Mouse (Mus musculus) myocyte (in vitro differentiated cells): ENCODE measurements around the gene Ap3s2. TPM values are rescaled to one million over a fixed set of nuclear protein-coding genes. Genes with fewer than 3 reads are reported as not detected.

Experiments
- H3K27me3 ChIP-seq: one replicate; pipeline ENCODE4 v1.6.1; 2011; ENCODE audit not compliant: control insufficient read depth, insufficient read depth, insufficient read length
- H3K36me3 ChIP-seq: one replicate; pipeline ENCODE4 v1.6.1; 2011; ENCODE audit not compliant: control insufficient read depth, insufficient read depth
- H3K4me2 ChIP-seq: one replicate; pipeline ENCODE4 v1.6.1; 2011; ENCODE audit warnings: low read depth, control low read depth
- H3K4me3 ChIP-seq: one replicate; pipeline ENCODE4 v1.5.1; 2011; ENCODE audit warnings: mild to moderate bottlenecking, control low read depth, moderate library complexity
- H3K79me2 ChIP-seq: one replicate; pipeline ENCODE4 v1.6.1; 2011; ENCODE audit not compliant: control insufficient read depth, insufficient read depth
- H3ac ChIP-seq: one replicate; pipeline ENCODE4 v1.6.1; 2011; ENCODE audit not compliant: control insufficient read depth, insufficient read length
- CEBPB ChIP-seq: IDR thresholded peaks from 2 replicates; pipeline ENCODE4 v1.6.1; 2011; ENCODE audit warnings: mild to moderate bottlenecking, moderate library complexity; ENCODE audit not compliant: poor library complexity, insufficient read depth, severe bottlenecking
- E2F4 ChIP-seq: IDR thresholded peaks from one replicate; pipeline ENCODE4 v1.6.1; 2011; ENCODE audit warnings: mild to moderate bottlenecking, control low read depth, moderate library complexity; ENCODE audit not compliant: insufficient read depth
- MAX ChIP-seq: IDR thresholded peaks from one replicate; pipeline ENCODE4 v1.6.1; 2011; ENCODE audit warnings: low read depth, mild to moderate bottlenecking, control low read depth
- MYOD1 ChIP-seq, 3 experiments: IDR thresholded peaks; one replicate each; pipeline ENCODE4 v1.6.1; 2011; ENCODE audit warnings: control low read depth in 2 of 3, low read depth in 2 of 3, mild to moderate bottlenecking in 2 of 3, moderate library complexity in 1 of 3; ENCODE audit not compliant: insufficient read length in 2 of 3, control insufficient read depth in 1 of 3
- MYOG ChIP-seq, 3 experiments: IDR thresholded peaks; one replicate each; pipeline ENCODE4 v1.6.1; 2011; ENCODE audit warnings: control low read depth in 2 of 3, low read depth in 2 of 3, mild to moderate bottlenecking in 2 of 3; ENCODE audit not compliant: insufficient read length in 2 of 3, control insufficient read depth in 1 of 3, insufficient read depth in 1 of 3
- POLR2A ChIP-seq: IDR thresholded peaks from one replicate; pipeline ENCODE4 v1.6.1; 2011; ENCODE audit warnings: low read depth, mild to moderate bottlenecking, control low read depth, moderate library complexity; ENCODE audit not compliant: insufficient read length
- POLR2AphosphoS2 ChIP-seq: IDR thresholded peaks from one replicate; pipeline ENCODE4 v1.6.1; 2011; ENCODE audit warnings: low read depth, control low read depth; ENCODE audit not compliant: insufficient read length
- REST ChIP-seq: IDR thresholded peaks from one replicate; pipeline ENCODE4 v1.6.1; 2011; ENCODE audit warnings: mild to moderate bottlenecking, control low read depth, moderate library complexity; ENCODE audit not compliant: insufficient read depth, insufficient read length
- SRF ChIP-seq: IDR thresholded peaks from one replicate; pipeline ENCODE4 v1.6.1; 2011; ENCODE audit warnings: low read depth; ENCODE audit not compliant: control insufficient read depth, insufficient read length
- TCF12 ChIP-seq: IDR thresholded peaks from one replicate; pipeline ENCODE4 v1.6.1; 2011; ENCODE audit warnings: mild to moderate bottlenecking, control low read depth; ENCODE audit not compliant: poor library complexity, insufficient read depth, severe bottlenecking
- TCF3 ChIP-seq: IDR thresholded peaks from one replicate; pipeline ENCODE4 v1.6.1; 2011; ENCODE audit warnings: low read depth, control low read depth; ENCODE audit not compliant: insufficient read length
- USF1 ChIP-seq: IDR thresholded peaks from one replicate; pipeline ENCODE4 v1.6.1; 2011; ENCODE audit warnings: low read depth, mild to moderate bottlenecking, control low read depth, moderate library complexity
- polyA plus RNA-seq: library from polyadenylated mRNA; unstranded; fragments of >200 nt; fragmentation: generic; extraction: Trizol; gene quantifications from one replicate; pipeline ENCODE4 v1.2.1, GENCODE M21; 2012; ENCODE audit warnings: missing spikeins

The Ap3s2 gene
- polyA plus RNA-seq, 1 experiment: 15.1 TPM

DNA sequence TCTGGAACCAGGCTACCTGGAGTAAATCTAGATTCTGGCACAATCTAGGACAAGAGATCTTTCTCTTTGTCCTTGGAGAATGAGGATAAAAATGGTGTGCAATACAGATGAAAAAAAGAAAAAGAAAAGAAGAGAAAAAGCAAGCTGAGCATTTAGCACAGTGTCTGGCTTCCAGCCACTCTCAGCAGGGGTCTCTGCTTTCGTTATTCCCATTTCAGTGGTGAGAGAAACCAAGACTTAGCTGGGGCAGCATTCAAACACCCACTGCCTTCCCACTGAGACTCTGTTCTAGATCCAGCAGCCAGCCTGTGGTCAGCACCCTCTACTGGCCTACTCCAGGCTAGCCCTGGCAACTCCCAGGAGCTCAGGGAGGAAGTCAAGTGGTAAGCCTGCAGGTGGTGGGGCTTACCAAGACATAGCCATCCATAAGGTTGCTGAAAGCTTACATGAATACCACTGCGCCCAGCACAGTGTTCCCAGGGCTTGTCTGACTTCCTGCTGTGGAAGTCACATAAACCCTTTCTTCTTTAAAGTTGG, 8.1 kb upstream of the Ap3s2 start:
- H3K4me3 ChIP-seq: no peak overlapping the region
- no peak overlapping the region for H3ac ChIP-seq
- no peaks in the 10 kb centered on the region for H3K79me2 ChIP-seq
- TF ChIP-seq E2F4 (no peak), MAX (no peak), TCF3 (no peak), POLR2AphosphoS2 (no peak), REST (no peak)
- no peak overlapping the region for H3K4me2 ChIP-seq
- H3K27me3 ChIP-seq: no peaks in the 10 kb centered on the region
- H3K36me3 ChIP-seq: peaks cover 10% of the 10 kb centered on the region

DNA sequence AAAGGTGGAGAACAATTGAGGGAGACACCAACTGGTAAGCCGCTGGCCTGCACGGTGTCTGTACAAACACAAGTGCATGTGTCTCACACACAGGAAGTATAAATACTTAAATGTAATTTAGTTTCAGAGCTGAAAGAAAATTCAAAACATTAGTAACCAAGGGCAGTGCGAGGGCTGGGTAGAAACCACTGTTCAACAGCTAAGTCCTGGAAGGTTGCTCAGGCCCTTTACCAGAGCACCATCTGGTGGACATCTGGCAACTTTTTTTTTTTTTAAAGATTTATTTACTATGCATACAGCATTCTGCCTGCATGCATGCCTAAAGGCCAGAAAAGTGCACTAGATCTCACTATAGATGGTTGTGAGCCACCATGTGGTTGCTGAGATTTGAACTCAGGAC, 5.9 kb downstream of the Ap3s2 start:
- Histone ChIP-seq H3K27me3 (no peaks in the 10 kb centered on the region), H3K79me2 (peaks cover 9% of the 10 kb centered on the region), H3K4me3 (no peak overlapping the region), H3ac (no peak overlapping the region), H3K4me2 (no peak overlapping the region), H3K36me3 (peaks cover 4% of the 10 kb centered on the region)
- no peak for TF ChIP-seq MYOD1 (IDR thresholded peaks at IDR 0.05; ENCODE audit: control insufficient read depth in 1 of 3, insufficient read length in 2 of 3, low read depth in 2 of 3)
- no peak for TF ChIP-seq MAX
- TF ChIP-seq TCF12: no peak
- no peak for TF ChIP-seq USF1
- no peak for TF ChIP-seq E2F4
- TF ChIP-seq SRF: no peak
- TF ChIP-seq REST: no peak
- no peak for TF ChIP-seq POLR2AphosphoS2
- no peak for TF ChIP-seq TCF3
- no peak for TF ChIP-seq POLR2A
- TF ChIP-seq MYOG (IDR thresholded peaks at IDR 0.05; ENCODE audit: control insufficient read depth in 1 of 3, insufficient read depth in 1 of 3, insufficient read length in 2 of 3, low read depth in 2 of 3): no peak
- TF ChIP-seq CEBPB: no peak

DNA sequence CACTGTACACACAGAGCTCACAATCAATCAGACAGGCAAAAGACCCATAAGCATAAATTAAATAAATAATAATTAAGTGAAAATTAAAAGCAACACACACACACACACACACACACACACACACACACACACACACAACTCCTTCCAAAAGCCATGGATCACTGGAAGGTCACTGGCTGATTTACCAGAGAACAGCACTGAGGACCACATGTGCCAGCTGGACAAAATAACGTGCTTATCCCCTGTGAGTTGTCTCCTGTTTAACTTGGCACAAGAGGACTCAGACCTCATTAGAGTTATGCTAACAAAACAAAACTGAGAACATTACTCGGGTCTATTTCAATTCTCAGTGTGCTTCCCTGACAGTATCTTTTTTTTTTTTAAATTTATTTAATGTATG, 13.1 kb downstream of the Ap3s2 start:
- H3K4me3 ChIP-seq: no peak overlapping the region
- no peaks in the 10 kb centered on the region for H3K27me3 ChIP-seq
- H3ac ChIP-seq: no peak overlapping the region
- H3K79me2 ChIP-seq: no peaks in the 10 kb centered on the region
- TF ChIP-seq USF1 (no peak), REST (no peak), TCF3 (no peak), MYOD1 (IDR thresholded peaks at IDR 0.05; ENCODE audit: control insufficient read depth in 1 of 3, insufficient read length in 2 of 3, low read depth in 2 of 3) (no peak), MYOG (IDR thresholded peaks at IDR 0.05; ENCODE audit: control insufficient read depth in 1 of 3, insufficient read depth in 1 of 3, insufficient read length in 2 of 3, low read depth in 2 of 3) (no peak)
- no peak overlapping the region for H3K4me2 ChIP-seq
- peaks cover 19% of the 10 kb centered on the region for H3K36me3 ChIP-seq

DNA sequence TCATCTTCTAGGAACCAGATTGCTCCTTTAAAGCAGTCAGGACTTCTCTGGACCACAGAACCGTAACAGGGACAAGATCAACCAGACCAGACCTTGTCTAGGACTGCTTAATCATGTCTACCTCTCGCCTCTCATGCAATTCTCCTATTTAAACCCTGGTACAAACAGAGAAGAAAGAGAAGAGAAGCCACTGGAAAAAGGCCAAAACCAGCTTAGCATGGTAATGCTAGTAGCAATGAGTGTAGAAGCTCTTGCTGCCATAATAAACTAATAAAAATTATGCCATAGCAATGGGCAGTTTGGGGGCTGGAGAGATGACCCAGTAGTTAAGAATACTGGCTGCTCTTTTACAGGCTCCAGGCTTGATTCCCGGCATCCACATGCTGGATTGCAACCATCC, 13.5 kb downstream of the Ap3s2 start:
- Histone ChIP-seq H3K36me3 (peaks cover 19% of the 10 kb centered on the region), H3K4me2 (no peak overlapping the region), H3ac (no peak overlapping the region), H3K27me3 (no peaks in the 10 kb centered on the region), H3K79me2 (no peaks in the 10 kb centered on the region), H3K4me3 (no peak overlapping the region)
- TF ChIP-seq MYOG (IDR thresholded peaks at IDR 0.05; ENCODE audit: control insufficient read depth in 1 of 3, insufficient read depth in 1 of 3, insufficient read length in 2 of 3, low read depth in 2 of 3) (no peak), E2F4 (no peak), CEBPB (no peak)

DNA sequence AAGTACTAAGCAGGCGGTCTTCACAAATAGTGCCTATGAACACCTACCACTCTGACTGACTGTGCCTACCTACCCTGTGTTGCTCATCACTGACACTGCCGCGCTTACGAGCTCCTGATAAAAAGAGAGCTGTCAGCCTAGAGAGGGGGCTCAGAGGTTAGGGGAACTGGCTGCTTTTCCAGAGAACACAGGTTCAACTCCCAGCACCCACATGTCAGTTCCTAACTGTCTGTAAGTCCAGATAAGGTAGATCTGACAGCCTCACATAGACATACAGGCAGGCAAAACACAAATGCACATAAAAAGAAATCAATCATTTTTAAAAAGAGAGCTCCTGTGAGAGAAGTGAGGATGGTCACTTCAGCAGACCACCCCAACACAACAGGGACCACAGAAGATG, 15.3 kb downstream of the Ap3s2 start:
- Histone ChIP-seq H3K4me2 (no peak overlapping the region), H3ac (no peak overlapping the region), H3K36me3 (peaks cover 19% of the 10 kb centered on the region), H3K79me2 (no peaks in the 10 kb centered on the region), H3K4me3 (no peak overlapping the region), H3K27me3 (no peaks in the 10 kb centered on the region)
- TF ChIP-seq POLR2A (no peak), REST (no peak), TCF12 (no peak), CEBPB (no peak), MYOG (IDR thresholded peaks at IDR 0.05; ENCODE audit: control insufficient read depth in 1 of 3, insufficient read depth in 1 of 3, insufficient read length in 2 of 3, low read depth in 2 of 3) (no peak), SRF (no peak), USF1 (no peak), POLR2AphosphoS2 (no peak), MYOD1 (IDR thresholded peaks at IDR 0.05; ENCODE audit: control insufficient read depth in 1 of 3, insufficient read length in 2 of 3, low read depth in 2 of 3) (no peak), TCF3 (no peak)
